ENCODE assay signal across 28 mouse cellular contexts in genomic region chr2:24739701-24740100, GRCm38 (mm10). TPM values are rescaled to one million over a fixed set of nuclear protein-coding genes. Genes with fewer than 3 reads are reported as not detected.
DNase-seq lines count a peak whose midpoint lies in the region; ATAC-seq and TF ChIP-seq lines count a peak whose summit lies in the region.
"Had no signal": no experiment of that assay in that cellular context is flagged by ENCODE, and none has a peak within 500 bp of the region (broad histone marks: within the 10 kb centered on the region; RNA-seq: fewer than 3 reads in every experiment).

No protein-coding gene starts in this region.

- no peaks in the 10 kb centered on the region; the same call in 1 of the 2 replicates for H3K4me1 ChIP-seq in midbrain, embryonic 11.5 days (ENCODE audit: control insufficient read depth, insufficient read depth, low read length)
- H3K4me1 ChIP-seq in midbrain, embryonic 16.5 days (ENCODE audit: control insufficient read depth, insufficient read depth, low read length) = no peaks in the 10 kb centered on the region; the same call in 1 of the 2 replicates
- peaks cover 8% of the 10 kb centered on the region for H3K4me1 ChIP-seq in embryonic facial prominence, embryonic 10.5 days
- H3K4me1 ChIP-seq: heart, embryonic 12.5 days; heart, embryonic 15.5 days had no signal

- no peak overlapping the region for H3K9ac ChIP-seq in midbrain, embryonic 11.5 days (ENCODE audit: low read length)
- H3K9ac ChIP-seq in midbrain, embryonic 16.5 days (ENCODE audit: low read depth, low read length) = no peak overlapping the region
- H3K9ac ChIP-seq: forebrain, embryonic 13.5 days; heart, embryonic 12.5 days; heart, embryonic 15.5 days; hindbrain, embryonic 13.5 days had no signal

- H3K9me3 ChIP-seq in midbrain, embryonic 11.5 days (ENCODE audit: control insufficient read depth, low read length) = no peaks in the 10 kb centered on the region
- no peaks in the 10 kb centered on the region for H3K9me3 ChIP-seq in midbrain, embryonic 16.5 days (replicated peaks; ENCODE audit: control insufficient read depth, low read length, poor library complexity, severe bottlenecking)
- no peaks in the 10 kb centered on the region for H3K9me3 ChIP-seq in embryonic facial prominence, embryonic 10.5 days
- H3K9me3 ChIP-seq: forebrain, embryonic 10.5 days; forebrain, embryonic 13.5 days; heart, embryonic 15.5 days; hindbrain, embryonic 10.5 days; hindbrain, embryonic 13.5 days had no signal

- no peak for DNase-seq in left cerebral cortex, adult 2 months (ENCODE audit: extremely low spot score in 1 of 2, low spot score in 2 of 2)
- DNase-seq in left cerebral cortex, adult 8-10 months (ENCODE audit: low spot score in 2 of 2) = no peak
- DNase-seq in midbrain, embryonic 11.5 days (ENCODE audit: low spot score, missing footprints) = peak; percentile 14
- DNase-seq in telencephalon, adult 2 months (ENCODE audit: low read depth, low spot score) = peak; percentile 71
- no peak for DNase-seq in embryonic facial prominence, embryonic 10.5 days (ENCODE audit: low spot score)
- DNase-seq: adrenal gland, adult 2 months; adrenal gland, postnatal 14 days; cerebellum, adult 11-12 months; cerebellum, adult 8-10 months; cerebellum, postnatal 10 days; cerebellum, postnatal 36 days; embryo, embryonic 11 days; gastrocnemius, postnatal 25 days; heart, adult 18-20 months; heart, postnatal 10 days; heart, postnatal 36 days had no signal

- H3K4me2 ChIP-seq in midbrain, embryonic 11.5 days = no peak overlapping the region
- no peak overlapping the region for H3K4me2 ChIP-seq in midbrain, embryonic 16.5 days (ENCODE audit: low read length)
- H3K4me2 ChIP-seq: forebrain, embryonic 13.5 days; heart, embryonic 12.5 days; heart, embryonic 15.5 days; hindbrain, embryonic 13.5 days had no signal

- WGBS in midbrain, embryonic 11.5 days = 86% methylated on average over 5 of the region's 5 CpGs
- WGBS in midbrain, embryonic 16.5 days = 85% methylated on average over 5 of the region's 5 CpGs
- 92% methylated on average over 5 of the region's 5 CpGs for WGBS in embryonic facial prominence, embryonic 10.5 days

- no peaks in the 10 kb centered on the region for H3K36me3 ChIP-seq in midbrain, embryonic 11.5 days (ENCODE audit: control insufficient read depth, insufficient read depth, low read length)
- no peaks in the 10 kb centered on the region; the same call in 1 of the 2 replicates for H3K36me3 ChIP-seq in midbrain, embryonic 16.5 days (ENCODE audit: control insufficient read depth, insufficient read depth, low read length)
- no peaks in the 10 kb centered on the region for H3K36me3 ChIP-seq in embryonic facial prominence, embryonic 10.5 days (replicated peaks)
- H3K36me3 ChIP-seq: forebrain, embryonic 10.5 days; heart, embryonic 12.5 days; heart, embryonic 15.5 days; hindbrain, embryonic 10.5 days had no signal

- intact Hi-C loops in left cerebral cortex, adult 2 months (cut with DNase I) = no loop called here

- H3K27ac ChIP-seq in left cerebral cortex, adult 2 months = peak overlapping the region; percentile 50; the same call in 1 of the 2 replicates
- no peak overlapping the region for H3K27ac ChIP-seq in midbrain, embryonic 11.5 days (ENCODE audit: low read depth, low read length)
- no peak overlapping the region for H3K27ac ChIP-seq in midbrain, embryonic 16.5 days (ENCODE audit: low read length)
- no peak overlapping the region for H3K27ac ChIP-seq in embryonic facial prominence, embryonic 10.5 days (replicated peaks)
- H3K27ac ChIP-seq: forebrain, embryonic 10.5 days; forebrain, embryonic 13.5 days; heart, embryonic 15.5 days; hindbrain, embryonic 10.5 days; hindbrain, embryonic 13.5 days had no signal

- no peaks in the 10 kb centered on the region for H3K27me3 ChIP-seq in midbrain, embryonic 11.5 days (ENCODE audit: control insufficient read depth, insufficient read depth, low read length)
- H3K27me3 ChIP-seq in midbrain, embryonic 16.5 days (ENCODE audit: control insufficient read depth, insufficient read depth, low read depth, low read length) = no peaks in the 10 kb centered on the region
- no peaks in the 10 kb centered on the region for H3K27me3 ChIP-seq in embryonic facial prominence, embryonic 10.5 days (replicated peaks; ENCODE audit: low read depth, poor library complexity, severe bottlenecking)
- H3K27me3 ChIP-seq: forebrain, embryonic 13.5 days; heart, embryonic 12.5 days; heart, embryonic 15.5 days; hindbrain, embryonic 13.5 days had no signal

- no peak for ATAC-seq in midbrain, embryonic 11.5 days (ENCODE audit: low FRiP score)
- ATAC-seq in midbrain, embryonic 16.5 days = no peak
- ATAC-seq: CD4-positive, CD25-positive, alpha-beta regulatory T cell, adult 4 months; forebrain, embryonic 13.5 days; forebrain, embryonic 16.5 days; hindbrain, embryonic 16.5 days had no signal

- no peak overlapping the region for H3K4me3 ChIP-seq in left cerebral cortex, adult 2 months
- H3K4me3 ChIP-seq in midbrain, embryonic 11.5 days (ENCODE audit: low read depth, low read length) = no peak overlapping the region
- H3K4me3 ChIP-seq in midbrain, embryonic 16.5 days (ENCODE audit: low read depth, low read length) = no peak overlapping the region
- no peak overlapping the region for H3K4me3 ChIP-seq in embryonic facial prominence, embryonic 10.5 days
- H3K4me3 ChIP-seq: forebrain, embryonic 10.5 days; forebrain, embryonic 13.5 days; heart, embryonic 12.5 days; heart, embryonic 15.5 days; hindbrain, embryonic 10.5 days; hindbrain, embryonic 13.5 days had no signal

- no peak for TF ChIP-seq CTCF in left cerebral cortex, adult 2 months (IDR thresholded peaks at IDR 0.05)

RNA-seq across cellular contexts. Expression of gene Cacna1b, which starts 23.3 kb away (rescaled TPM):
- 10 to 100 TPM; 84.1 to 91.8 TPM for total RNA-seq in left cerebral cortex, adult 2 months (2021)
- total RNA-seq in left cerebral cortex, adult 8-10 months (2022) = 10 to 100 TPM; 72.0 to 83.7 (median 80.1) TPM
- polyA plus RNA-seq in midbrain, embryonic 11.5 days (2014; fragmentation: Nextera tagmentation; extraction: Ambion mirVana) = 1.2 and 1.7 TPM in 2 replicates
- polyA plus RNA-seq in midbrain, embryonic 16.5 days (2015; fragmentation: Nextera tagmentation; extraction: Ambion mirVana) = 15.1 and 16.8 TPM in 2 replicates
- polyA plus RNA-seq in embryonic facial prominence, embryonic 10.5 days (2016; fragmentation: Nextera tagmentation; extraction: Ambion mirVana) = 3.2 and 3.6 TPM in 2 replicates
- total RNA-seq: gastrocnemius, adult 8-10 months; MEL had no signal

Comparison
In these comparisons a context has a peak if more than half of its experiments do, and no peak if none do; other contexts are left out.
1. DNase-seq: peak in midbrain, embryonic 11.5 days (single experiment) and telencephalon, adult 2 months (single experiment); none in left cerebral cortex, adult 2 months (0 of 2), left cerebral cortex, adult 8-10 months (0 of 2) and embryonic facial prominence, embryonic 10.5 days (single experiment).